Mouse (Mus musculus) layer of hippocampus, adult 9-11 months (tissue): ENCODE measurements around the gene Hsph1.

Experiments
- DNase-seq: peaks from one replicate; pipeline ENCODE4 v3.0.0; 2022

The Hsph1 gene

GRCm38 (mm10) chr5:149585910-149586309 is 50.3 kb downstream of the Hsph1 start:
- DNase-seq: no peak

GRCm38 (mm10) chr5:149585231-149585630 is 50.9 kb downstream of the Hsph1 start:
- no peak for DNase-seq

GRCm38 (mm10) chr5:149584154-149584655 is 52.0 kb downstream of the Hsph1 start:
- DNase-seq: no peak

GRCm38 (mm10) chr5:149583507-149583906 is 52.7 kb downstream of the Hsph1 start:
- no peak for DNase-seq

GRCm38 (mm10) chr5:149582642-149583262 is 53.4 kb downstream of the Hsph1 start:
- DNase-seq: no peak

GRCm38 (mm10) chr5:149577449-149577848 is 58.7 kb downstream of the Hsph1 start:
- no peak for DNase-seq

GRCm38 (mm10) chr5:149576977-149577376 is 59.2 kb downstream of the Hsph1 start:
- peak; percentile 14 for DNase-seq

GRCm38 (mm10) chr5:149568993-149569392 is 67.2 kb downstream of the Hsph1 start:
- no peak for DNase-seq

- DNase-seq: peak; percentile 64
Observed at GRCm38 (mm10) chr5:149566957-149567356, 69.2 kb downstream of the Hsph1 start.

- DNase-seq: no peak
Observed at GRCm38 (mm10) chr5:149566026-149566425, 70.2 kb downstream of the Hsph1 start.
